Mouse (Mus musculus) E14TG2a.4 (cell line): ENCODE data around the gene Acot7.

Experiments
- H3K27me3 ChIP-seq: 2 replicates; pipeline ENCODE4 v1.6.1; 2014; ENCODE audit warnings: low read length, control low read depth; ENCODE audit not compliant: insufficient read depth
- H3K36me3 ChIP-seq: 2 replicates; pipeline ENCODE4 v1.6.1; 2014; ENCODE audit warnings: low read length, control low read depth; ENCODE audit not compliant: insufficient read depth
- H3K4me1 ChIP-seq: replicated peaks from 2 replicates; pipeline ENCODE4 v1.6.1; 2014; ENCODE audit warnings: low read depth, low read length, control low read depth
- H3K4me3 ChIP-seq: replicated peaks from 2 replicates; pipeline ENCODE4 v1.5.1; 2014; ENCODE audit warnings: mild to moderate bottlenecking, low read length
- H3K9me3 ChIP-seq: 2 replicates; pipeline ENCODE4 v1.6.1; 2014; ENCODE audit warnings: low read length, control low read depth
- CTCF ChIP-seq: conservative IDR thresholded peaks from 2 replicates; pipeline ENCODE4 v1.5.1; 2014; ENCODE audit warnings: low read length
- NANOG ChIP-seq: IDR thresholded peaks from 2 replicates; pipeline ENCODE4 v1.6.1; 2014; ENCODE audit warnings: borderline replicate concordance, low read length, mixed read lengths
- POU5F1 ChIP-seq: IDR thresholded peaks from 2 replicates; pipeline ENCODE4 v1.6.1; 2014; ENCODE audit warnings: low read length, borderline replicate concordance

Gene Acot7

DNA sequence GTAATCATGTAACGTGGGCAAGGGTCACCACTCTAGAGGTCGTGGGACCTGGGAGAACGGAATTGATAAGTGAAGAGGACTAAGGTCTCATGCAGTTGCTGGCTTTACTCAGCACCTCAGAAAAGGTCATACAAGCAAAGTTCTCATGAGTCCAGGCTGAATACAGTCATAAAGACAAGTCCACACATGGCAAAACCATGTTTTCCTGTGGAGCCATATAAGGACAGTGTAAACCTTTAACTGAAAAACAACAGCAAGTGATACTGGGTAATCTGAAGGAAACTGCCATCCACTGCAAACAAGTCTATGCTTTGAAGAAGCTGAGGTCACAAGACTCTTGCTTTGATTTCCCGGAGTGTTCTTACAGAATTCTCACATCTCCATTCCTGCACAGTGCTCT is 11.8 kb downstream of the Acot7 start:
- 0 out of 2 replicates have a peak overlapping the region, but pooled peaks have one; percentile 0 for H3K4me3 ChIP-seq
- TF ChIP-seq POU5F1 (no peak), NANOG (no peak), CTCF (no peak)
- no peaks in the 10 kb centered on the region for H3K36me3 ChIP-seq
- no peaks in the 10 kb centered on the region for H3K9me3 ChIP-seq
- no peaks in the 10 kb centered on the region for H3K27me3 ChIP-seq
- H3K4me1 ChIP-seq: peaks cover 95% of the 10 kb centered on the region

- TF ChIP-seq POU5F1 (no peak), CTCF (no peak), NANOG (no peak)
- H3K4me1 ChIP-seq: peaks cover 95% of the 10 kb centered on the region
- peak overlapping the region; percentile 0; the same call in 1 of the 2 replicates for H3K4me3 ChIP-seq
- H3K9me3 ChIP-seq: no peaks in the 10 kb centered on the region
- H3K27me3 ChIP-seq: no peaks in the 10 kb centered on the region
- H3K36me3 ChIP-seq: no peaks in the 10 kb centered on the region
Observed at GRCm38 (mm10) chr4:152190096-152190653, 12.2 kb downstream of the Acot7 start.

- Histone ChIP-seq H3K36me3 (no peaks in the 10 kb centered on the region), H3K27me3 (no peaks in the 10 kb centered on the region), H3K4me3 (peak overlapping the region; percentile 0; the same call in 1 of the 2 replicates), H3K9me3 (no peaks in the 10 kb centered on the region), H3K4me1 (peaks cover 96% of the 10 kb centered on the region)
- TF ChIP-seq POU5F1 (no peak), CTCF (no peak), NANOG (no peak)
Observed at GRCm38 (mm10) chr4:152190701-152191100, 12.8 kb downstream of the Acot7 start.

DNA sequence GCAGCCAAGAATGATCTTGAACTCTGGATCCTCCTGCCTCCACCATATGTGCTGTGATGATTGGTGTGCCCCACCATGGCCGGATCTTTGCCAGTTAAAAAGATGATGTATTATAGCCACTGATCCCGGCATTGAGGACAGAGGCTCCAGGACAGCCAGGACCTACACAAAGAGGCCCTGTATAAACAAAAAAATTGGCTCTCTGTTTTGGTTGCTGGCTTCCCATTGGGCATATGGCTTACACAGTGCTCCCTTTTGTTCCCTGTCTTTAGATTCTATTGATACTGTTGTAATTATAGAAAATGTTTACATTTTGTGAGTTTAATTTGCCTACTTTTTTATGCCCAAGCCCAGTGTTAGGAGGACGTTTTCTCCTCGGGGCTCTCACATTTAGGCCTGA is 14.6 kb downstream of the Acot7 start:
- Histone ChIP-seq H3K36me3 (no peaks in the 10 kb centered on the region), H3K9me3 (no peaks in the 10 kb centered on the region), H3K4me1 (peaks cover 95% of the 10 kb centered on the region), H3K27me3 (no peaks in the 10 kb centered on the region), H3K4me3 (no peak overlapping the region)
- TF ChIP-seq CTCF (no peak), POU5F1 (no peak), NANOG (no peak)

- H3K4me1 ChIP-seq: peaks cover 80% of the 10 kb centered on the region
- H3K9me3 ChIP-seq: no peaks in the 10 kb centered on the region
- no peaks in the 10 kb centered on the region for H3K27me3 ChIP-seq
- peaks cover 3% of the 10 kb centered on the region; the same call in 1 of the 2 replicates for H3K36me3 ChIP-seq
- no peak for TF ChIP-seq NANOG
- no peak for TF ChIP-seq POU5F1
- no peak for TF ChIP-seq CTCF
- H3K4me3 ChIP-seq: no peak overlapping the region
Observed at GRCm38 (mm10) chr4:152194476-152195175, 16.7 kb downstream of the Acot7 start.

GRCm38 (mm10) chr4:152196276-152196675 is 18.3 kb downstream of the Acot7 start:
- Histone ChIP-seq H3K4me3 (no peak overlapping the region), H3K9me3 (no peaks in the 10 kb centered on the region), H3K27me3 (no peaks in the 10 kb centered on the region), H3K36me3 (peaks cover 7% of the 10 kb centered on the region; the same call in 1 of the 2 replicates), H3K4me1 (peaks cover 80% of the 10 kb centered on the region)
- TF ChIP-seq POU5F1: no peak

DNA sequence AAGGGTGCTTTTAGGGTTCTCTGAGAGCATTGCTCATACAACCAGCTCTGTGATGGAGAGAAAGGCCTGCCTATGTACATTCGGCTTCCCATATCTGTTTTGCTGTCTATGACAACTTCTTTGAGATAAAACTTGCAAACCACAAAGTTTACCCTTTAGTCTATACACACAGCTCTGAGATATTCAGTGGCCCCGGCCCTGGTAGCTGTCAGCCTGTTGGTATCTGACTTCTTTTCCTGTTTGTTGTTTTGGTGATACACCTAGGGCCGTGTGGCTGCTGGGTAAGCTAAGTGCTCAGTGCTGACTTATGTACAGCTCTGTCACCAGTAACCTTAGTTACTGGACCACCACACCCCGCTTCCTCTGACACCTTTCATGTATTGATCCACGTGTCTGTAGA is 19.6 kb downstream of the Acot7 start:
- TF ChIP-seq CTCF: no peak
- no peak for TF ChIP-seq NANOG
- no peak for TF ChIP-seq POU5F1
- Histone ChIP-seq H3K36me3 (peaks cover 7% of the 10 kb centered on the region; the same call in 1 of the 2 replicates), H3K27me3 (no peaks in the 10 kb centered on the region), H3K9me3 (no peaks in the 10 kb centered on the region), H3K4me1 (peaks cover 80% of the 10 kb centered on the region), H3K4me3 (no peak overlapping the region)

DNA sequence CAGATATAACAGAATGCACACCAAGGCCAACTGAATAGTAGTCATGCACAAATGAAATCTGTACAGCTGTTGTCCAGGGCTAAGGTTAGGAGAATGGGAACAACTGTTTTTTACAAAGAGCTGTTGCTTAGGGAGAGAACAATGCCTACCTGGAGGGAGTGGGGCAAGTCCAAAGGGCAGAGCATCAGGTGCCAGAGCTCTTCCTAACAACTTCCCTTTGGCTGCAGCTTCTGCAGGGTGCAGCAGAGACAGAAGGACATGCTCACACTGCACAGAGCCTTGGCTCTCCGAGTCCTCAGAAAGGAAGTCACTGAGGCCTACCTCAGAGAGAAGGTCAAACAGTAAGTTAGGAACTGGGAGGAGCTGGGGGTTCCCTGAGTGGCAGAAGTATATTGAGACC is 21.7 kb downstream of the Acot7 start:
- Histone ChIP-seq H3K4me3 (no peak overlapping the region), H3K36me3 (peaks cover 7% of the 10 kb centered on the region; the same call in 1 of the 2 replicates), H3K4me1 (peaks cover 78% of the 10 kb centered on the region), H3K9me3 (no peaks in the 10 kb centered on the region), H3K27me3 (no peaks in the 10 kb centered on the region)
- no peak for TF ChIP-seq CTCF
- TF ChIP-seq POU5F1: no peak
- TF ChIP-seq NANOG: no peak
